Mouse (Mus musculus) sigmoid colon, adult 10 weeks (tissue): Measurements from ENCODE around the gene Klhl6. TPM values are rescaled to one million over a fixed set of nuclear protein-coding genes. Genes with fewer than 3 reads are reported as not detected.

Source experiments
- polyA plus RNA-seq: library from polyadenylated mRNA; stranded (reverse); fragments of 350-450 nt; fragmentation: Illumina TruSeq; extraction: RNeasy Lipid Tissue Mini Kit (QIAGEN cat#74804); gene quantifications from one replicate; pipeline ENCODE4 v1.2.3, GENCODE M21; 2014; ENCODE audit warnings: low read depth, low replicate concordance

The Klhl6 gene
- 3.0 TPM for polyA plus RNA-seq

GRCm38 (mm10) chr16:19982537-19983257 is at the start of gene Klhl6:
Gene Klhl6 (minus strand): TSS chr16:19983037.

Other genes starting within 250 kb of the Klhl6 start
- gene B3gnt5, start 222.8 kb downstream of the Klhl6 start, polyA plus RNA-seq = 227 TPM
- gene Klhl24, start 114.5 kb upstream of the Klhl6 start, polyA plus RNA-seq = 81.2 TPM
- gene Yeats2, start 158.0 kb upstream of the Klhl6 start, polyA plus RNA-seq = 27.4 TPM